Mouse (Mus musculus) ovary, adult 10 weeks (tissue): ENCODE data around the gene Olfr837. TPM values are rescaled to one million over a fixed set of nuclear protein-coding genes. Genes with fewer than 3 reads are reported as not detected.

Experiments used
- polyA plus RNA-seq: library from polyadenylated mRNA; stranded (reverse); fragments of 350-450 nt; fragmentation: Illumina TruSeq; extraction: RNeasy Lipid Tissue Mini Kit (QIAGEN cat#74804); gene quantifications from one replicate; pipeline ENCODE4 v1.2.3, GENCODE M21; 2014

Gene Olfr837
- polyA plus RNA-seq = not detected

GRCm38 (mm10) chr9:19136017-19136416 is at the start of gene Olfr837:
Olfr837 (plus strand) TSS chr9:19136317.

DNA sequence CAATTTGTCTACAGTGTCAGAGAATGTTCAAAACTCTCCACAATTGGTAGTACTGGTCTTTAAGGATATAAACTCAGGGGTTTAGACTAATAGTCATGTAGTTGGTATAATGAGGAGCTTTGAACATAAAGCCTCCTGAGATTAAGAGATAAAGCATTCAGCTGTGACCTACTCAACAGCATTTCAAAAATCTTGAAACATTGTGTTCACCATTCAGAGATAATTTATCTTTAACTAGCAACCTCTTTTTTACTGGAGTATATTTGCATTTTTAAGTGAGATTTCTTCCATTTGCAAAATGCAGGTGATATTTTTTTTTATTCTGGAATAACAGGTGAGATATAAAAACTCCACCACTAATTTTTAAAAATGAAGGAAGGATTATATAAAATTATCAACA is 16.0 kb upstream of the Olfr837 start, which contains the start of gene Olfr836:
Olfr836 (plus strand) TSS at position 301 of the 400 bp plus-strand sequence.

DNA sequence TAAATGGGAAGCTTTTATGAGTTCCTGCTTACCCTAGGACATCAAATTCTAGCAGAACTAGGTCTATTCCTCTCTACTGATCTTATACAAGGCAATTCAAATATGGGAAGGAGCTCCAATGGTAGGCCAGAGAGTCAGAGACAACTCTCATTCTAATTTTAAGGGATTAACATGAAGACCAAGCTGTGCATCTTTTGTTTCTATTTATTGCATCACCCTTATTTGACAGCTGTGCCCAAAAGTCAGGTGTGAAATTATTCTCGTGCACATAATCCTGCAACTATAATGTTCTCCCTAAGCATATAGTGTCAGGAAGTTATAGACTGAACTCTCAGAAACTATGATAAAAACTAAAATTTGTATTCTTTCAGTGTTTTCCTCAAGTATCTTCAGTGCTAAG is 41.1 kb downstream of the Olfr837 start, which contains the start of gene Olfr839-ps1:
Olfr839-ps1 (minus strand) TSS at position 101 of the 400 bp plus-strand sequence.

Other genes starting within 250 kb of the Olfr837 start
- not detected for gene Olfr832, start 199.2 kb upstream of the Olfr837 start, polyA plus RNA-seq
- gene Olfr834, start 148.3 kb upstream of the Olfr837 start, polyA plus RNA-seq = not detected
- gene Olfr835, start 103.6 kb upstream of the Olfr837 start, polyA plus RNA-seq = not detected
- gene Olfr836, start 15.9 kb upstream of the Olfr837 start, polyA plus RNA-seq = not detected
- not detected for gene Olfr839-ps1, start 41.0 kb downstream of the Olfr837 start, polyA plus RNA-seq
- gene Olfr843, start 115.7 kb downstream of the Olfr837 start, polyA plus RNA-seq = not detected
- gene Olfr844, start 180.0 kb downstream of the Olfr837 start, polyA plus RNA-seq = not detected
- not detected for gene Olfr845, start 200.1 kb downstream of the Olfr837 start, polyA plus RNA-seq
- not detected for gene Olfr846, start 227.7 kb downstream of the Olfr837 start, polyA plus RNA-seq
- not detected for gene Olfr847, start 242.4 kb downstream of the Olfr837 start, polyA plus RNA-seq